Mouse (Mus musculus) heart, postnatal 0 days (tissue): ENCODE measurements around the gene Slc29a1.

ENCODE experiments used
- CTCF ChIP-seq: IDR thresholded peaks from 2 replicates; pipeline ENCODE4 v1.5.1; 2016; ENCODE audit warnings: antibody characterized with exemption, control low read depth, low read depth
- EP300 ChIP-seq: IDR thresholded peaks from 2 replicates; pipeline ENCODE4 v1.6.1; 2016; ENCODE audit warnings: antibody characterized with exemption, low read depth

- TF ChIP-seq CTCF (no peak), EP300 (no peak)
These were observed 1.6 kb downstream of the Slc29a1 start for GRCm38 (mm10) chr17:45597787-45598186.
